Mouse (Mus musculus): ENCODE data around the gene Socs2. TPM values are rescaled to one million over a fixed set of nuclear protein-coding genes. Genes with fewer than 3 reads are reported as not detected.

The Socs2 gene
- polyA plus RNA-seq, 1 experiment from 2014 or later: 124 TPM

DNA sequence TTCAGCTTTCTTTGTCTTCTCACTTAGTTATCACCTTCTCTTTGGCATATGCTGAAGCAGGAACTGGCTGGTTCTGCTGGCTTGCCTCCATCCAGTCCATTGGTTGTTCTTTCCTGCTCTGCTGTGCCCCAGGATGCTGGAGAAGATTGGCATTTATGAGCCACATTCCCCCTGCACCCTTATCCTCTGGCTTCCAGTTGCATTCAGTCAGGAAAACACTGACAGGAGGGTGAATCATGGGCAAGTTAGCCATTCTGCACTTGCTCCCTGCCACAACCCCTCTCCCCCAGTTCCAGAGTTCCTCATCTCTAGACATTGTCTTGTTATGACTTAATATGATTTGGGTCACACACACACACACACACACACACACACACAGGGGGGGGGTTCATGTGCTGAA, 47.8 kb downstream of the Socs2 start:
- Histone ChIP-seq H3K9ac (ENCODE audit: low read depth, low read length) (no peak overlapping the region), H3K27ac (no peak overlapping the region), H3K4me2 (ENCODE audit: low read length) (no peak overlapping the region), H3K4me3 (replicated peaks; ENCODE audit: low read depth, low read length) (no peak overlapping the region), H3K36me3 (ENCODE audit: insufficient read depth, low read length) (no peaks in the 10 kb centered on the region), H3K4me1 (replicated peaks; ENCODE audit: insufficient read depth, low read length) (no peaks in the 10 kb centered on the region), H3K27me3 (ENCODE audit: insufficient read depth, low read length) (no peaks in the 10 kb centered on the region), H3K9me3 (replicated peaks; ENCODE audit: low read length) (no peaks in the 10 kb centered on the region)
- ATAC-seq (replicated peaks; ENCODE audit: low FRiP score, low read depth) (no peak), DNase-seq (ENCODE audit: low spot score) (no peak)
- no peak for TF ChIP-seq CTCF (IDR thresholded peaks at IDR 0.05; ENCODE audit: low read depth)

DNA sequence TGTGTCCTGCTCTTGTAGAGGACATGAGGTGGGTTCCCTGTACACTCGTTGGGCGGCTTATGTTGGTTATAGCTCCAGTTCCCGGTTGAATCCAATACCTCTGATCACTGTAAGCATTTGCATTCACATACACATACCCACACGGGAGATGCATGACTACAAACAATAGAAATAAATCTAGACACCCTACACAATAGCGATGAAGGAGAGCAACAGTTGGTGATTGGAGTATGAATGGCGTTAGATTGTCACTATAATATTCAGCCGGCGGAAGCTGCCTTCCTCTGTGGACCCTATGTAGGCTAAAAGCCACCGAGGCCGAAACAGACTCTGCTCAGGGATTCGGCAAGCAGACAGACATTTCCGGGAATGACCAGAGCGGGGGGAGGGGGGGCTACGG, 48.8 kb downstream of the Socs2 start:
- H3K36me3 ChIP-seq (ENCODE audit: insufficient read depth, low read length): no peaks in the 10 kb centered on the region
- DNase-seq (ENCODE audit: low spot score) (no peak), ATAC-seq (replicated peaks; ENCODE audit: low FRiP score, low read depth) (no peak)
- no peak overlapping the region for H3K4me3 ChIP-seq (replicated peaks; ENCODE audit: low read depth, low read length)
- no peaks in the 10 kb centered on the region for H3K27me3 ChIP-seq (ENCODE audit: insufficient read depth, low read length)
- H3K4me1 ChIP-seq (replicated peaks; ENCODE audit: insufficient read depth, low read length): no peaks in the 10 kb centered on the region
- no peak for TF ChIP-seq CTCF (IDR thresholded peaks at IDR 0.05; ENCODE audit: low read depth)
- WGBS: 90% methylated on average over 14 of the region's 14 CpGs
- no peak overlapping the region for H3K27ac ChIP-seq
- no peaks in the 10 kb centered on the region for H3K9me3 ChIP-seq (replicated peaks; ENCODE audit: low read length)
- H3K4me2 ChIP-seq (ENCODE audit: low read length): no peak overlapping the region
- H3K9ac ChIP-seq (ENCODE audit: low read depth, low read length): no peak overlapping the region

DNA sequence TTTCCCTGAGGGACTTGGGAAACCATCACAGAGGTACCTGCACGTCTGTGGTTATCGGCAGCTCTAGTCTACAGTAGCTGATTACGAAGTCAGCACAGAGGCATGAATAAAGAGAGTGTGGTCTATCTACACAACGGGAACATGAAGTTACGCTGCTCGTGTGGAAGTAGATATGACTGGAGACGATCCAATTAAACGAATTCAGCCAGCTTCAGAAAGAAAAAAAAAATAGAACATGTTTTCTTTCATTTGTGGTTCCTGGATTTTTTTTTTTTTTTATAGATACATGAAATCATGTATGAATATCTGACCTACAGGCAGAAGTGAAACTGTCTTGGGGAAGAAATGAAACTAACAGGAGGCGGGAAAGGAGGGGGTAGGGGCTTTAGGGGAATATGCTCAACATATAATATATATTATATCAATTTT, 49.3 kb downstream of the Socs2 start:
- DNase-seq (ENCODE audit: low spot score) (no peak), ATAC-seq (replicated peaks; ENCODE audit: low FRiP score, low read depth) (no peak)
- Histone ChIP-seq H3K36me3 (ENCODE audit: insufficient read depth, low read length) (no peaks in the 10 kb centered on the region), H3K4me2 (ENCODE audit: low read length) (no peak overlapping the region), H3K4me3 (replicated peaks; ENCODE audit: low read depth, low read length) (no peak overlapping the region), H3K27ac (no peak overlapping the region), H3K4me1 (replicated peaks; ENCODE audit: insufficient read depth, low read length) (no peaks in the 10 kb centered on the region), H3K27me3 (ENCODE audit: insufficient read depth, low read length) (no peaks in the 10 kb centered on the region), H3K9ac (ENCODE audit: low read depth, low read length) (no peak overlapping the region), H3K9me3 (replicated peaks; ENCODE audit: low read length) (no peaks in the 10 kb centered on the region)
- no peak for TF ChIP-seq CTCF (IDR thresholded peaks at IDR 0.05; ENCODE audit: low read depth)
- 88% methylated on average over 9 of the region's 9 CpGs for WGBS

DNA sequence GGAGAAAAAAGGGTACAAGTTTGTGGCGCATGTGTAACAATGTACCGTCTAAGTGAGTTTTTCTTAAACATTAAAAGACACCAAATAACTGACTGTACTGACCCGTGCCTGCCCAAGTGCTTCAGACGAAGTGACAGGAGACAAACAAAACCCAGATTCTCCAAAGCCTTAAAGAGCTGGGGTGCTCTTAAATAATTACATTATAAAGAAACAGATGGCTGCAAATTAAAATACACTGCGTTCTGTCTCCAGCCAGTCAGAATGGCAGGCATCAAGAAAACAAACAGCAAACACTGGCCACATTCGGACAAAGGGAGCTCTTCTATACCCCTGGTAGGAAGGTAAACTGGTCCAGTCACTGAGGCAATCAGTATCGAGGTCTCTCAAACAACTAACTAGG, 49.7 kb downstream of the Socs2 start:
- Histone ChIP-seq H3K4me1 (replicated peaks; ENCODE audit: insufficient read depth, low read length) (no peaks in the 10 kb centered on the region), H3K36me3 (ENCODE audit: insufficient read depth, low read length) (no peaks in the 10 kb centered on the region), H3K9me3 (replicated peaks; ENCODE audit: low read length) (no peaks in the 10 kb centered on the region), H3K4me3 (replicated peaks; ENCODE audit: low read depth, low read length) (no peak overlapping the region), H3K4me2 (ENCODE audit: low read length) (no peak overlapping the region), H3K27me3 (ENCODE audit: insufficient read depth, low read length) (no peaks in the 10 kb centered on the region), H3K27ac (no peak overlapping the region), H3K9ac (ENCODE audit: low read depth, low read length) (no peak overlapping the region)
- no peak for TF ChIP-seq CTCF (IDR thresholded peaks at IDR 0.05; ENCODE audit: low read depth)
- DNase-seq (ENCODE audit: low spot score): no peak
- no peak for ATAC-seq (replicated peaks; ENCODE audit: low FRiP score, low read depth)
- 76% methylated on average over 7 of the region's 7 CpGs for WGBS

DNA sequence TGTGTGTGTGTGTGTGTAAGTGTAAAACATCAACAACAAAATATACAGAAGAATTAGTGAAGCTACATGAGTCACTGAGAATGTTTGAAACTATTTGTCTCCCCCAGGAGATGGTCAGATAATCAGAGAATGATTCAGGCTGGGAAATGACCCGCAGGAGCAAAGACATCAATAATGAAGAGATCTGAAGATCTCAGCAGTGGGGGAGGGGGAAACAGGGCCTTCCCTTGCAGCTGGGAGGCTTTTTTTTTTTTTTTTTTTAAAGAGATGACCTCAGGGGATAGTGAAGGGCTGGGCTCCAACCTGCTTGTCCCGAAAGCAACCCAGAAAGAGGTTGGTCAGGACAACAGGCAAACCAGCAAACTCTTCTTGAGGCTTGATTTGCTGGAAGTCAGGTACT, 54.7 kb downstream of the Socs2 start:
- Histone ChIP-seq H3K27me3 (ENCODE audit: insufficient read depth, low read length) (no peaks in the 10 kb centered on the region), H3K4me2 (ENCODE audit: low read length) (no peak overlapping the region), H3K27ac (no peak overlapping the region), H3K36me3 (ENCODE audit: insufficient read depth, low read length) (no peaks in the 10 kb centered on the region), H3K9me3 (replicated peaks; ENCODE audit: low read length) (no peaks in the 10 kb centered on the region), H3K4me3 (replicated peaks; ENCODE audit: low read depth, low read length) (no peak overlapping the region), H3K9ac (ENCODE audit: low read depth, low read length) (no peak overlapping the region), H3K4me1 (replicated peaks; ENCODE audit: insufficient read depth, low read length) (no peaks in the 10 kb centered on the region)
- ATAC-seq (replicated peaks; ENCODE audit: low FRiP score, low read depth) (no peak), DNase-seq (ENCODE audit: low spot score) (peak; percentile 11)
- WGBS: 33% methylated on average over 2 of the region's 2 CpGs
- no peak for TF ChIP-seq CTCF (IDR thresholded peaks at IDR 0.05; ENCODE audit: low read depth)

DNA sequence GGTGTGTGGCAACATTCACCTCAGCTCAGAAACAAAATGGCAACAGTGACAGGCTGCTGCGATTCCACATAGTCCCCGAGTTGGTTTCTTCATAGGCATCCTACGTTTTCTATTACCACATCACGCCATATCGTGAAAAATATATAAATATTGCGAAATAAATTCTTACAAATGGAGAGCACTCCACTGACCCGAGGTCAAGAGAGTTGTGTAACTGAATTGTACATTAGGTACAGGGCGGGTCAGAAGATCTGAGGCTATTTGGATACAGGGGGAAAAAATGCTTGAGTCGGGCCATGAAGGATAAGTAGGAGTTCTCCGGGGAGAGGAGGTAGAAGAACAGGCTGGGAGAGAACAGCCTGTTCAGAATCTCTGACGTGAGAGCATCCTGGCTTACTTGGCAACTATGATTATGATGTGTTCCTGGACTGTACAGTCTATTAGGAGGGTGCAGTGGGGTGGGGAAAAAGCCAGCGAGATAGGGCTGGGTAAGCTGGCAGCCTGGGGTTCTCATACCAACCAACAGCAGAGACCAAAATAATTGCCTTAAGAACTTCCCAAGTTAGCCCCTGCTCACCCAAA, 55.6 kb downstream of the Socs2 start:
- TF ChIP-seq CTCF (IDR thresholded peaks at IDR 0.05; ENCODE audit: low read depth): no peak
- Histone ChIP-seq H3K36me3 (ENCODE audit: insufficient read depth, low read length) (no peaks in the 10 kb centered on the region), H3K4me1 (replicated peaks; ENCODE audit: insufficient read depth, low read length) (no peaks in the 10 kb centered on the region), H3K9me3 (replicated peaks; ENCODE audit: low read length) (no peaks in the 10 kb centered on the region), H3K4me3 (replicated peaks; ENCODE audit: low read depth, low read length) (no peak overlapping the region), H3K27me3 (ENCODE audit: insufficient read depth, low read length) (no peaks in the 10 kb centered on the region), H3K27ac (no peak overlapping the region), H3K4me2 (ENCODE audit: low read length) (no peak overlapping the region), H3K9ac (ENCODE audit: low read depth, low read length) (no peak overlapping the region)
- 87% methylated on average over 12 of the region's 12 CpGs for WGBS
- DNase-seq (ENCODE audit: low spot score) (no peak), ATAC-seq (replicated peaks; ENCODE audit: low FRiP score, low read depth) (no peak)

DNA sequence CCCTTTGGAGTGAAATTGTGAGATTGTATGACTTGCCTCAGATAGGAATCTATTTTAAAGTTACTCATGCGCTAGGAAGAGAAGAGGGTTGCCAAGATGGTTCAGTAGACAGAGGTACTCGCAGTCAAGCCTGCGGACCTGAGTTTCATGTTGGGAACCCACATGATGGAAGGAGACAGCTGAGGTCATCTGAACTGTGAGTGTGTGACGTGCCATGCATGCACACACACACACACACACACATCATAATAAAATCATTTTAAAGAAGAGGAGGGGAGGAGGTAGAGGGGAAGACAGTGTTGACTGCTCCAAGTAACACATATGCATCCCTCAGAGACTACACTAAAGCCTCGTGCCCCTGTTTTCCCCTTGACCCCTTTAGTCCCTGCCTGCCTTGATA, 56.9 kb downstream of the Socs2 start:
- DNase-seq (ENCODE audit: low spot score): no peak
- no peaks in the 10 kb centered on the region for H3K36me3 ChIP-seq (ENCODE audit: insufficient read depth, low read length)
- no peak overlapping the region for H3K27ac ChIP-seq
- TF ChIP-seq CTCF (IDR thresholded peaks at IDR 0.05; ENCODE audit: low read depth): no peak
- no peaks in the 10 kb centered on the region for H3K9me3 ChIP-seq (replicated peaks; ENCODE audit: low read length)
- H3K4me2 ChIP-seq (ENCODE audit: low read length): no peak overlapping the region
- 75% methylated on average over 5 of the region's 5 CpGs for WGBS
- H3K4me1 ChIP-seq (replicated peaks; ENCODE audit: insufficient read depth, low read length): no peaks in the 10 kb centered on the region
- H3K9ac ChIP-seq (ENCODE audit: low read depth, low read length): no peak overlapping the region
- no peak overlapping the region for H3K4me3 ChIP-seq (replicated peaks; ENCODE audit: low read depth, low read length)
- no peaks in the 10 kb centered on the region for H3K27me3 ChIP-seq (ENCODE audit: insufficient read depth, low read length)
- no peak for ATAC-seq (replicated peaks; ENCODE audit: low FRiP score, low read depth)

Measured in kidney, postnatal 0 days (tissue).